Mouse (Mus musculus) CH12.LX (cell line): ENCODE measurements around the gene Atp6v1g3. TPM values are rescaled to one million over a fixed set of nuclear protein-coding genes. Genes with fewer than 3 reads are reported as not detected.

Experiments used
- DNase-seq: peaks from one replicate; pipeline ENCODE4 v3.0.0-alpha.2; 2013; ENCODE audit errors: extremely low read depth
- H3K27ac ChIP-seq: 2 replicates; pipeline ENCODE4 v1.5.1; 2012; ENCODE audit warnings: low read depth, mild to moderate bottlenecking, control low read depth, moderate library complexity; ENCODE audit not compliant: insufficient read depth
- H3K27me3 ChIP-seq: replicated peaks from 2 replicates; pipeline ENCODE3; 2012; ENCODE audit warnings: inconsistent platforms
- H3K36me3 ChIP-seq, 2 experiments: replicated peaks in 1 of 2; 2 replicates each; pipeline versions ENCODE3 to v1.6.1; 2012; ENCODE audit warnings: inconsistent platforms in 1 of 2, low read length in 1 of 2, mild to moderate bottlenecking in 1 of 2, mixed read lengths in 1 of 2, moderate library complexity in 1 of 2; ENCODE audit not compliant: control insufficient read depth in 1 of 2, insufficient read depth in 1 of 2
- H3K4me1 ChIP-seq, 2 experiments: 2 replicates each; pipeline ENCODE4 v1.6.1; 2012; ENCODE audit warnings: inconsistent platforms in 1 of 2, moderate library complexity in 1 of 2; ENCODE audit not compliant: insufficient read depth in 2 of 2, control insufficient read depth in 1 of 2
- H3K4me2 ChIP-seq: 2 replicates; pipeline ENCODE4 v1.6.1; 2012; ENCODE audit warnings: low read depth, mild to moderate bottlenecking, control low read depth; ENCODE audit not compliant: poor library complexity, insufficient read depth, severe bottlenecking
- H3K4me3 ChIP-seq, 3 experiments: fragments of 150-350 bp in 1 of 3; sonication (generic) in 1 of 3; replicated peaks in 1 of 3; 2 replicates each; pipeline versions ENCODE3 to v1.5.1; 2011 to 2012; ENCODE audit warnings: low read depth in 2 of 3, low read length in 2 of 3, mild to moderate bottlenecking in 2 of 3, moderate library complexity in 2 of 3, control low read depth in 1 of 3, improper control_type of control experiment in 1 of 3, inconsistent platforms in 1 of 3, mixed read lengths in 1 of 3; ENCODE audit not compliant: poor library complexity in 1 of 3
- H3K79me2 ChIP-seq: replicated peaks from 2 replicates; pipeline ENCODE4 v1.6.1; 2012; ENCODE audit warnings: mild to moderate bottlenecking, moderate library complexity; ENCODE audit not compliant: control insufficient read depth, poor library complexity, insufficient read depth, severe bottlenecking; ENCODE audit errors: extremely low read depth
- H3K9ac ChIP-seq: 2 replicates; pipeline ENCODE4 v1.6.1; 2012; ENCODE audit warnings: low read depth, mild to moderate bottlenecking, control low read depth, moderate library complexity; ENCODE audit not compliant: insufficient read depth
- H3K9me3 ChIP-seq: replicated peaks from 2 replicates; pipeline ENCODE3; 2012; ENCODE audit warnings: low read length, inconsistent platforms, mixed read lengths
- CTCF ChIP-seq, 2 experiments: IDR thresholded peaks in 1 of 2; conservative IDR thresholded peaks in 1 of 2; 2 replicates each; pipeline ENCODE4 v1.5.1; 2011 to 2012; ENCODE audit warnings: low read depth in 2 of 2, low read length in 2 of 2, improper control_type of control experiment in 1 of 2, inconsistent platforms in 1 of 2, mild to moderate bottlenecking in 1 of 2, moderate library complexity in 1 of 2
- GABPA ChIP-seq: IDR thresholded peaks from 2 replicates; pipeline ENCODE4 v1.6.1; 2012; ENCODE audit warnings: low read depth, low read length, improper control_type of control experiment, inconsistent platforms; ENCODE audit not compliant: insufficient replicate concordance
- KAT2A ChIP-seq: IDR thresholded peaks from 2 replicates; pipeline ENCODE4 v1.6.1; 2012; ENCODE audit warnings: low read length, improper control_type of control experiment, inconsistent platforms; ENCODE audit not compliant: insufficient replicate concordance
- MAFK ChIP-seq: IDR thresholded peaks from 2 replicates; pipeline ENCODE4 v1.6.1; 2011; ENCODE audit warnings: low read length, improper control_type of control experiment; ENCODE audit not compliant: insufficient replicate concordance
- MAZ ChIP-seq: IDR thresholded peaks from 2 replicates; pipeline ENCODE4 v1.6.1; 2012; ENCODE audit warnings: low read depth, mild to moderate bottlenecking, inconsistent platforms, low read length, improper control_type of control experiment, moderate library complexity
- MXI1 ChIP-seq: IDR thresholded peaks from 2 replicates; pipeline ENCODE4 v1.6.1; 2011; ENCODE audit warnings: mild to moderate bottlenecking, low read depth, low read length, improper control_type of control experiment
- NRF1 ChIP-seq: IDR thresholded peaks from 2 replicates; pipeline ENCODE4 v1.6.1; 2014; ENCODE audit warnings: low read depth, mild to moderate bottlenecking, inconsistent platforms, low read length, improper control_type of control experiment, moderate library complexity
- POLR2AphosphoS2 ChIP-seq: IDR thresholded peaks from 2 replicates; pipeline ENCODE4 v1.6.1; 2011; ENCODE audit warnings: low read depth, low read length, improper control_type of control experiment
- RAD21 ChIP-seq: IDR thresholded peaks from 2 replicates; pipeline ENCODE4 v1.6.1; 2011; ENCODE audit warnings: low read depth, mild to moderate bottlenecking, low read length, improper control_type of control experiment, moderate library complexity
- RCOR1 ChIP-seq: conservative IDR thresholded peaks from 2 replicates; pipeline ENCODE4 v1.6.1; 2012; ENCODE audit warnings: low read depth, mild to moderate bottlenecking, inconsistent platforms, low read length, improper control_type of control experiment
- SMC3 ChIP-seq: IDR thresholded peaks from 2 replicates; pipeline ENCODE4 v1.6.1; 2011; ENCODE audit warnings: low read depth, low read length, improper control_type of control experiment
- USF2 ChIP-seq: conservative IDR thresholded peaks from 2 replicates; pipeline ENCODE4 v1.6.1; 2011; ENCODE audit warnings: low read depth, low read length, improper control_type of control experiment
- ZC3H11A ChIP-seq: IDR thresholded peaks from 2 replicates; pipeline ENCODE4 v1.6.1; 2012; ENCODE audit warnings: low read depth, mild to moderate bottlenecking, inconsistent platforms, low read length, improper control_type of control experiment
- dilution Hi-C: fragments of 300-500 bp; cut with MboI; formaldehyde crosslinking; loops from 2 replicates; pipeline ENCODE4 v1.14.3; 2020; ENCODE audit warnings: low sequenced_read_pairs; ENCODE audit not compliant: extremely low pct_unique_long_range_greater_than_20kb, extremely low pct_ligation_motif_present
- in situ Hi-C: fragments of 300-500 bp; cut with MboI; formaldehyde crosslinking; loops from 3 replicates; pipeline ENCODE4 v1.14.3; 2019; ENCODE audit warnings: low sequenced_read_pairs, low pct_ligation_motif_present, low pct_unique_long_range_greater_than_20kb, mixed read lengths
- polyA plus RNA-seq: library from polyadenylated mRNA; unstranded; fragments of >175 nt; gene quantifications from 2 replicates; pipeline ENCODE4 v1.2.1, GENCODE M21; 2012; ENCODE audit warnings: low read depth; ENCODE audit not compliant: insufficient read length
- total RNA-seq, 2 experiments: library from RNA; depleted of rRNA; stranded (reverse); fragments of 300-350 nt in 1 of 2; fragments of >200 nt in 1 of 2; gene quantifications; 2 replicates each; pipeline ENCODE4 v1.2.3; 2012 to 2014

Gene Atp6v1g3
- total and polyA plus RNA-seq, 3 experiments: not detected

GRCm38 (mm10) chr1:138245103-138245502 lies 28.4 kb upstream of the Atp6v1g3 start:
- Histone ChIP-seq H3K4me3 (no peak overlapping the region), H3K36me3 (no peaks in the 10 kb centered on the region), H3K79me2 (no peaks in the 10 kb centered on the region), H3K4me2 (no peak overlapping the region), H3K27ac (no peak overlapping the region), H3K9me3 (peaks cover 3% of the 10 kb centered on the region), H3K27me3 (no peaks in the 10 kb centered on the region), H3K9ac (no peak overlapping the region), H3K4me1 (peaks cover 0 to 12% of the 10 kb centered on the region in 2 experiments; a peak in 1 of 4 replicates)
- no peak for DNase-seq
- dilution Hi-C loops: no loop called here
- in situ Hi-C loops: no loop called here
- TF ChIP-seq CTCF (conservative IDR thresholded peaks at IDR 0.05 in 1 of 2, IDR thresholded peaks at IDR 0.05 in 1 of 2; ENCODE audit: low read depth in 2 of 2, low read length in 2 of 2): no peak
- TF ChIP-seq MAFK: no peak
- TF ChIP-seq MXI1: no peak
- TF ChIP-seq MAZ: no peak
- no peak for TF ChIP-seq GABPA

DNA sequence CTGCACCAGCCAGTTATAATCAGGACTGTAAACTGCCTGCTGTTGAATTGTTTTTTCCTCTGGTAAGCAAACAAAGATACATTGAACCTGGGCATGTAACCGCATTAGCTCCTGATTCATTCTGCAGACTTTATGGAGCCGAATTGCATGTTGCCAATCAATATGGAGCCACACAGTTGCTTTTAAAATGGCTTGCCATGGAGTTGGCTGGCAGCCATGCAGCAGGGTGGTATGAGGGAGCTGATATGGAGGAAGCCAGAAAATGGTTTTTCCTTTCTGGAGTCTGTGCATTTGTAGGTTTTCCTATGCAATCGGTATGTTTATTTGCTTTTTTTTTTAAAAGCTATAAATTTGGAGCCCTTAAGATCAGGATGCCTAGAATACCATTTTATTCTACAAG lies 28.0 kb upstream of the Atp6v1g3 start:
- dilution Hi-C loops: no loop called here
- no peak overlapping the region for H3K4me2 ChIP-seq
- H3K9me3 ChIP-seq: peaks cover 3% of the 10 kb centered on the region
- no peaks in the 10 kb centered on the region for H3K79me2 ChIP-seq
- H3K4me1 ChIP-seq: peaks cover 0 to 12% of the 10 kb centered on the region in 2 experiments; a peak in 1 of 4 replicates
- H3K27ac ChIP-seq: no peak overlapping the region
- in situ Hi-C loops: no loop called here
- no peaks in the 10 kb centered on the region for H3K36me3 ChIP-seq
- no peak overlapping the region for H3K9ac ChIP-seq
- no peaks in the 10 kb centered on the region for H3K27me3 ChIP-seq
- no peak for TF ChIP-seq POLR2AphosphoS2
- no peak for TF ChIP-seq NRF1
- TF ChIP-seq GABPA: no peak
- no peak for TF ChIP-seq KAT2A
- TF ChIP-seq ZC3H11A: no peak
- TF ChIP-seq SMC3: no peak
- no peak for TF ChIP-seq MAFK
- no peak for TF ChIP-seq RCOR1
- H3K4me3 ChIP-seq: no peak overlapping the region
- no peak for DNase-seq

DNA sequence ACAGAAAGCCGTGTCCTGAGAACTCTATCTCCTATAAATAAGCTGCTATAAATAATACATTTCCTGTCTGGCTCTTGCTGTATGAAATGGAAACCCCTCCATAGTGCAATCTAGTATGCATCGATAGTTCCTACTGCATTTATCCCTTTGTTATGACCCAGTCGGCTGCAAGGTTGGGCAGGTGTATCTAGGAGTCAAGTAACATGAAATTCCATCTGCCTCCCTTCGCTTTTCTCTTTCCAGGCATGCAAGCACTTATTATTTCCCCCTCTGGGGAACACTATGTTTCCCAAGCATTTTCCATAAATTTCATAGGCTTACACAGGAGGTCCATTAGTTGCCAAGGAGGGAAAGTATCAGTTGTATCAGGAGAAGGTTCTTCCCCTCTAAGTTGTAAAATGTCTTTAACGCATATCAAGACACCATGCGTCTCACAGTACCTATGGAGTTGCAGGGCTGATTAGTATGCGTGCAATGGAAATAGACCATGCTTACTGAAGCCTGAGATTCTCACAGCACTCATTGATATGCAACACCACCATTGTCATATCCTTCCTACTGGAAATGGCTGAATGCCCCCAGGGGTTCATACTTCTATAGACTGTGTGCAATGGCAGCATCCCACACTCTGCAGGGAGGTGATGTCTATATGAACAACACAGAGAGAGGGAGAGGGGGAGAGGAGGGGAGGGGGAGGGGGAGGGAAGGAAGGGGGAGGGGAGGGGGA lies 26.9 kb upstream of the Atp6v1g3 start:
- dilution Hi-C loops (no loop called here), in situ Hi-C loops (no loop called here)
- no peaks in the 10 kb centered on the region for H3K79me2 ChIP-seq
- no peak overlapping the region for H3K9ac ChIP-seq
- peaks cover 0 to 12% of the 10 kb centered on the region in 2 experiments; a peak in 1 of 4 replicates for H3K4me1 ChIP-seq
- H3K4me3 ChIP-seq: no peak overlapping the region
- H3K9me3 ChIP-seq: peaks cover 3% of the 10 kb centered on the region
- no peak overlapping the region for H3K4me2 ChIP-seq
- H3K27ac ChIP-seq: no peak overlapping the region
- no peak for DNase-seq
- TF ChIP-seq USF2 (no peak), RAD21 (no peak)
- H3K27me3 ChIP-seq: no peaks in the 10 kb centered on the region
- H3K36me3 ChIP-seq: no peaks in the 10 kb centered on the region
